Mouse (Mus musculus): Measurements from ENCODE around the gene C2cd4d. TPM values are rescaled to one million over a fixed set of nuclear protein-coding genes. Genes with fewer than 3 reads are reported as not detected.
A peak's percentile ranks its signal among the peaks of the same experiment; 100 is the strongest.

The C2cd4d gene
- polyA plus RNA-seq, 1 experiment: 0.39 TPM

- no peaks in the 10 kb centered on the region; the same call in 1 of the 2 replicates for H3K36me3 ChIP-seq (ENCODE audit: control insufficient read depth, insufficient read depth, low read length)
- H3K27me3 ChIP-seq (ENCODE audit: control insufficient read depth, insufficient read depth, low read length): no peaks in the 10 kb centered on the region
- DNase-seq: no peak
- H3K4me3 ChIP-seq (ENCODE audit: control insufficient read depth, insufficient read depth, low read length): peak overlapping the region; percentile 16
- TF ChIP-seq POLR2A (IDR thresholded peaks at IDR 0.05; ENCODE audit: control insufficient read depth, extremely low read depth, insufficient read depth, low read length, poor library complexity) (no peak), CTCF (IDR thresholded peaks at IDR 0.05; ENCODE audit: borderline replicate concordance, control insufficient read depth, extremely low read depth, insufficient read depth, low read length, poor library complexity) (no peak)
- peak overlapping the region; percentile 10; the same call in 1 of the 2 replicates for H3K27ac ChIP-seq (ENCODE audit: control insufficient read depth, insufficient read depth, low read length)
- 6% methylated on average over 5 of the region's 5 CpGs for WGBS
- peaks cover 53% of the 10 kb centered on the region for H3K4me1 ChIP-seq (replicated peaks; ENCODE audit: control insufficient read depth, insufficient read depth, low read length)
These were observed 11.4 kb downstream of the C2cd4d start for GRCm38 (mm10) chr3:94373597-94374011.

GRCm38 (mm10) chr3:94374636-94375035 lies 12.4 kb downstream of the C2cd4d start:
- Histone ChIP-seq H3K4me1 (replicated peaks; ENCODE audit: control insufficient read depth, insufficient read depth, low read length) (peaks cover 51% of the 10 kb centered on the region), H3K27me3 (ENCODE audit: control insufficient read depth, insufficient read depth, low read length) (no peaks in the 10 kb centered on the region), H3K4me3 (ENCODE audit: control insufficient read depth, insufficient read depth, low read length) (peak overlapping the region; percentile 48), H3K27ac (ENCODE audit: control insufficient read depth, insufficient read depth, low read length) (peak overlapping the region; percentile 97), H3K36me3 (ENCODE audit: control insufficient read depth, insufficient read depth, low read length) (no peaks in the 10 kb centered on the region; the same call in 1 of the 2 replicates)
- TF ChIP-seq POLR2A (IDR thresholded peaks at IDR 0.05; ENCODE audit: control insufficient read depth, extremely low read depth, insufficient read depth, low read length, poor library complexity) (no peak), CTCF (IDR thresholded peaks at IDR 0.05; ENCODE audit: borderline replicate concordance, control insufficient read depth, extremely low read depth, insufficient read depth, low read length, poor library complexity) (no peak)
- DNase-seq: no peak

GRCm38 (mm10) chr3:94375146-94375545 lies 12.9 kb downstream of the C2cd4d start:
- Histone ChIP-seq H3K36me3 (ENCODE audit: control insufficient read depth, insufficient read depth, low read length) (no peaks in the 10 kb centered on the region; the same call in 1 of the 2 replicates), H3K4me1 (replicated peaks; ENCODE audit: control insufficient read depth, insufficient read depth, low read length) (peaks cover 52% of the 10 kb centered on the region), H3K4me3 (ENCODE audit: control insufficient read depth, insufficient read depth, low read length) (peak overlapping the region; percentile 48), H3K27ac (ENCODE audit: control insufficient read depth, insufficient read depth, low read length) (peak overlapping the region; percentile 97), H3K27me3 (ENCODE audit: control insufficient read depth, insufficient read depth, low read length) (no peaks in the 10 kb centered on the region)
- DNase-seq: no peak
- no peak for TF ChIP-seq CTCF (IDR thresholded peaks at IDR 0.05; ENCODE audit: borderline replicate concordance, control insufficient read depth, extremely low read depth, insufficient read depth, low read length, poor library complexity)
- no peak for TF ChIP-seq POLR2A (IDR thresholded peaks at IDR 0.05; ENCODE audit: control insufficient read depth, extremely low read depth, insufficient read depth, low read length, poor library complexity)
- WGBS: 15% methylated on average over 2 of the region's 2 CpGs

- TF ChIP-seq CTCF (IDR thresholded peaks at IDR 0.05; ENCODE audit: borderline replicate concordance, control insufficient read depth, extremely low read depth, insufficient read depth, low read length, poor library complexity) (no peak), POLR2A (IDR thresholded peaks at IDR 0.05; ENCODE audit: control insufficient read depth, extremely low read depth, insufficient read depth, low read length, poor library complexity) (0 out of 2 replicates have a peak, but pooled peaks have one; percentile 26)
- Histone ChIP-seq H3K36me3 (ENCODE audit: control insufficient read depth, insufficient read depth, low read length) (no peaks in the 10 kb centered on the region; the same call in 1 of the 2 replicates), H3K4me3 (ENCODE audit: control insufficient read depth, insufficient read depth, low read length) (peak overlapping the region; percentile 48), H3K4me1 (replicated peaks; ENCODE audit: control insufficient read depth, insufficient read depth, low read length) (peaks cover 54% of the 10 kb centered on the region), H3K27ac (ENCODE audit: control insufficient read depth, insufficient read depth, low read length) (peak overlapping the region; percentile 97), H3K27me3 (ENCODE audit: control insufficient read depth, insufficient read depth, low read length) (no peaks in the 10 kb centered on the region)
- DNase-seq: peak; percentile 77
- 27% methylated on average over 5 of the region's 5 CpGs for WGBS
These were observed 13.6 kb downstream of the C2cd4d start for GRCm38 (mm10) chr3:94375861-94376260.

GRCm38 (mm10) chr3:94377028-94377923 lies 15.0 kb downstream of the C2cd4d start:
- peak overlapping the region; percentile 78 for H3K4me3 ChIP-seq (ENCODE audit: control insufficient read depth, insufficient read depth, low read length)

GRCm38 (mm10) chr3:94379831-94380510 lies 17.7 kb downstream of the C2cd4d start:
- DNase-seq: no peak
- peaks cover 3% of the 10 kb centered on the region; the same call in 1 of the 2 replicates for H3K36me3 ChIP-seq (ENCODE audit: control insufficient read depth, insufficient read depth, low read length)
- peak overlapping the region; percentile 42 for H3K27ac ChIP-seq (ENCODE audit: control insufficient read depth, insufficient read depth, low read length)
- WGBS: 37% methylated on average over 9 of the region's 9 CpGs
- peak overlapping the region; percentile 78 for H3K4me3 ChIP-seq (ENCODE audit: control insufficient read depth, insufficient read depth, low read length)
- peaks cover 48% of the 10 kb centered on the region for H3K4me1 ChIP-seq (replicated peaks; ENCODE audit: control insufficient read depth, insufficient read depth, low read length)
- no peaks in the 10 kb centered on the region for H3K27me3 ChIP-seq (ENCODE audit: control insufficient read depth, insufficient read depth, low read length)
- no peak for TF ChIP-seq CTCF (IDR thresholded peaks at IDR 0.05; ENCODE audit: borderline replicate concordance, control insufficient read depth, extremely low read depth, insufficient read depth, low read length, poor library complexity)

More at GRCm38 (mm10) chr3:94377028-94377923, 15.0 kb downstream of the C2cd4d start:
- Histone ChIP-seq H3K36me3 (ENCODE audit: control insufficient read depth, insufficient read depth, low read length) (no peaks in the 10 kb centered on the region), H3K27ac (ENCODE audit: control insufficient read depth, insufficient read depth, low read length) (peak overlapping the region; percentile 97), H3K27me3 (ENCODE audit: control insufficient read depth, insufficient read depth, low read length) (no peaks in the 10 kb centered on the region), H3K4me1 (replicated peaks; ENCODE audit: control insufficient read depth, insufficient read depth, low read length) (peaks cover 54% of the 10 kb centered on the region)
- 13% methylated on average over 13 of the region's 13 CpGs for WGBS
- TF ChIP-seq POLR2A (IDR thresholded peaks at IDR 0.05; ENCODE audit: control insufficient read depth, extremely low read depth, insufficient read depth, low read length, poor library complexity) (peak; percentile 94), CTCF (IDR thresholded peaks at IDR 0.05; ENCODE audit: borderline replicate concordance, control insufficient read depth, extremely low read depth, insufficient read depth, low read length, poor library complexity) (0 out of 2 replicates have a peak, but pooled peaks have one; percentile 26)
- peak; percentile 97 for DNase-seq
